Mouse (Mus musculus) WW6 (cell line): ENCODE results near the gene Mboat7.
"Not testable (repeated sequence)": the region's sequence is repeated elsewhere in the genome, so short reads cannot be mapped to it uniquely, and the experiment has no call there.

Source experiments
- DNase-seq: peaks from one replicate; pipeline ENCODE4 v3.0.0-alpha.2; 2013; ENCODE audit warnings: low read depth, low spot score

Mboat7 gene

GRCm38 (mm10) chr7:3692987-3693808, at the start of gene Mboat7:
Gene Mboat7, minus strand, starts transcription at chr7:3693523.
- peak; percentile 85 for DNase-seq

- not testable (repeated sequence) for DNase-seq
Measured at GRCm38 (mm10) chr7:3732675-3733074, 39.4 kb upstream of the Mboat7 start.

- not testable (repeated sequence) for DNase-seq
Measured at GRCm38 (mm10) chr7:3725459-3725858, 32.1 kb upstream of the Mboat7 start.

GRCm38 (mm10) chr7:3720268-3720667, 26.9 kb upstream of the Mboat7 start, which contains the start of gene Pirb:
Gene Pirb, minus strand, starts transcription at chr7:3720391.
- DNase-seq = not testable (repeated sequence)

- DNase-seq = no peak
Measured at GRCm38 (mm10) chr7:3715249-3715648, 21.9 kb upstream of the Mboat7 start.

- DNase-seq = no peak
Measured at GRCm38 (mm10) chr7:3712264-3712942, 19.1 kb upstream of the Mboat7 start.

- no peak for DNase-seq
Measured at GRCm38 (mm10) chr7:3709000-3709399, 15.7 kb upstream of the Mboat7 start.

GRCm38 (mm10) chr7:3708447-3708980, 15.2 kb upstream of the Mboat7 start:
- not testable (repeated sequence) for DNase-seq

GRCm38 (mm10) chr7:3707568-3708413, 14.5 kb upstream of the Mboat7 start:
- DNase-seq = no peak

GRCm38 (mm10) chr7:3707027-3707426, 13.7 kb upstream of the Mboat7 start:
- DNase-seq = no peak

GRCm38 (mm10) chr7:3706343-3706934, 13.1 kb upstream of the Mboat7 start:
- no peak for DNase-seq

- no peak for DNase-seq
Measured at GRCm38 (mm10) chr7:3705911-3706310, 12.6 kb upstream of the Mboat7 start.

GRCm38 (mm10) chr7:3705461-3705860, 12.1 kb upstream of the Mboat7 start:
- DNase-seq = not testable (repeated sequence)

GRCm38 (mm10) chr7:3704475-3704874, 11.2 kb upstream of the Mboat7 start:
- DNase-seq = no peak

- peak; percentile 86 for DNase-seq
Measured at GRCm38 (mm10) chr7:3703879-3704441, 10.6 kb upstream of the Mboat7 start, which contains the start of gene Rps9. Gene Rps9, plus strand, starts transcription at chr7:3703993.

- DNase-seq = no peak
Measured at GRCm38 (mm10) chr7:3703148-3703878, 10.0 kb upstream of the Mboat7 start.

- no peak for DNase-seq
Measured at GRCm38 (mm10) chr7:3698471-3698870, 5.1 kb upstream of the Mboat7 start.

GRCm38 (mm10) chr7:3694949-3695305, 1.6 kb upstream of the Mboat7 start:
- not testable (repeated sequence) for DNase-seq

- peak; percentile 79 for DNase-seq
Measured at GRCm38 (mm10) chr7:3694076-3694948, 989 bp upstream of the Mboat7 start.
